Mouse (Mus musculus): ENCODE measurements around the gene Trem3. TPM values are rescaled to one million over a fixed set of nuclear protein-coding genes. Genes with fewer than 3 reads are reported as not detected.

Gene Trem3
- polyA plus RNA-seq, 1 experiment from 2014 or later = 0.42 TPM

- 20% methylated on average over 2 of the region's 2 CpGs for WGBS (ENCODE audit: missing documents)
- H3K4me3 ChIP-seq (ENCODE audit: inconsistent target) = no peak overlapping the region
- H3K79me2 ChIP-seq (ENCODE audit: inconsistent target) = no peaks in the 10 kb centered on the region
- no peaks in the 10 kb centered on the region for H3K36me3 ChIP-seq (ENCODE audit: inconsistent target)
- H3K27ac ChIP-seq = peak overlapping the region; percentile 46
Observed at GRCm38 (mm10) chr17:48261868-48262267, 14.3 kb downstream of the Trem3 start.

- Histone ChIP-seq H3K27ac (0 out of 2 replicates have a peak within 1 kb of the TSS, but pooled peaks have one; percentile 5), H3K4me3 (ENCODE audit: inconsistent target) (no peak within 1 kb of the TSS)
Observed at GRCm38 (mm10) chr17:48263741-48264362, 16.3 kb downstream of the Trem3 start, which contains the start of gene Treml4. Gene Treml4, plus strand, starts transcription at chr17:48264295.

GRCm38 (mm10) chr17:48264662-48265061, 17.1 kb downstream of the Trem3 start:
- no peaks in the 10 kb centered on the region for H3K36me3 ChIP-seq (ENCODE audit: inconsistent target)
- WGBS (ENCODE audit: missing documents) = 98% methylated on average over 7 of the region's 7 CpGs
- H3K79me2 ChIP-seq (ENCODE audit: inconsistent target) = no peaks in the 10 kb centered on the region
- H3K4me3 ChIP-seq (ENCODE audit: inconsistent target) = no peak overlapping the region
- no peak overlapping the region for H3K27ac ChIP-seq

More at GRCm38 (mm10) chr17:48263741-48264362, 16.3 kb downstream of the Trem3 start, which contains the start of gene Treml4:
- Histone ChIP-seq H3K36me3 (ENCODE audit: inconsistent target) (no peaks in the 10 kb centered on the region), H3K79me2 (ENCODE audit: inconsistent target) (no peaks in the 10 kb centered on the region)
- 69% methylated on average over 3 of the region's 3 CpGs for WGBS (ENCODE audit: missing documents)

GRCm38 (mm10) chr17:48266138-48266537, 18.6 kb downstream of the Trem3 start:
- Histone ChIP-seq H3K79me2 (ENCODE audit: inconsistent target) (no peaks in the 10 kb centered on the region), H3K27ac (no peak overlapping the region), H3K4me3 (ENCODE audit: inconsistent target) (no peak overlapping the region), H3K36me3 (ENCODE audit: inconsistent target) (no peaks in the 10 kb centered on the region)
- WGBS (ENCODE audit: missing documents) = 77% methylated on average over 2 of the region's 2 CpGs

- Histone ChIP-seq H3K27ac (no peak overlapping the region), H3K79me2 (ENCODE audit: inconsistent target) (no peaks in the 10 kb centered on the region), H3K36me3 (ENCODE audit: inconsistent target) (no peaks in the 10 kb centered on the region), H3K4me3 (ENCODE audit: inconsistent target) (no peak overlapping the region)
- WGBS (ENCODE audit: missing documents) = 100% methylated on average over 2 of the region's 2 CpGs
Observed at GRCm38 (mm10) chr17:48266610-48267304, 19.2 kb downstream of the Trem3 start.

GRCm38 (mm10) chr17:48267591-48267990, 20.0 kb downstream of the Trem3 start:
- WGBS (ENCODE audit: missing documents) = 56% methylated on average over 1 of the region's 1 CpGs
- no peak overlapping the region for H3K27ac ChIP-seq
- H3K4me3 ChIP-seq (ENCODE audit: inconsistent target) = no peak overlapping the region
- no peaks in the 10 kb centered on the region for H3K36me3 ChIP-seq (ENCODE audit: inconsistent target)
- no peaks in the 10 kb centered on the region for H3K79me2 ChIP-seq (ENCODE audit: inconsistent target)

GRCm38 (mm10) chr17:48268276-48268675, 20.7 kb downstream of the Trem3 start:
- no peaks in the 10 kb centered on the region for H3K79me2 ChIP-seq (ENCODE audit: inconsistent target)
- H3K27ac ChIP-seq = no peak overlapping the region
- H3K36me3 ChIP-seq (ENCODE audit: inconsistent target) = no peaks in the 10 kb centered on the region
- no peak overlapping the region for H3K4me3 ChIP-seq (ENCODE audit: inconsistent target)

GRCm38 (mm10) chr17:48269833-48270232, 22.3 kb downstream of the Trem3 start:
- 66% methylated on average over 4 of the region's 4 CpGs for WGBS (ENCODE audit: missing documents)
- H3K79me2 ChIP-seq (ENCODE audit: inconsistent target) = no peaks in the 10 kb centered on the region
- H3K27ac ChIP-seq = no peak overlapping the region
- H3K4me3 ChIP-seq (ENCODE audit: inconsistent target) = no peak overlapping the region
- H3K36me3 ChIP-seq (ENCODE audit: inconsistent target) = no peaks in the 10 kb centered on the region

- Histone ChIP-seq H3K27ac (no peak overlapping the region), H3K79me2 (ENCODE audit: inconsistent target) (no peaks in the 10 kb centered on the region), H3K36me3 (ENCODE audit: inconsistent target) (no peaks in the 10 kb centered on the region), H3K4me3 (ENCODE audit: inconsistent target) (no peak overlapping the region)
- 91% methylated on average over 5 of the region's 5 CpGs for WGBS (ENCODE audit: missing documents)
Observed at GRCm38 (mm10) chr17:48272158-48272557, 24.6 kb downstream of the Trem3 start.

GRCm38 (mm10) chr17:48272598-48272997, 25.0 kb downstream of the Trem3 start:
- Histone ChIP-seq H3K36me3 (ENCODE audit: inconsistent target) (no peaks in the 10 kb centered on the region), H3K4me3 (ENCODE audit: inconsistent target) (no peak overlapping the region), H3K79me2 (ENCODE audit: inconsistent target) (no peaks in the 10 kb centered on the region), H3K27ac (no peak overlapping the region)
- WGBS (ENCODE audit: missing documents) = 89% methylated on average over 4 of the region's 4 CpGs

GRCm38 (mm10) chr17:48274098-48274497, 26.5 kb downstream of the Trem3 start:
- H3K27ac ChIP-seq = no peak overlapping the region
- no peaks in the 10 kb centered on the region for H3K36me3 ChIP-seq (ENCODE audit: inconsistent target)
- H3K79me2 ChIP-seq (ENCODE audit: inconsistent target) = no peaks in the 10 kb centered on the region
- WGBS (ENCODE audit: missing documents) = 27% methylated on average over 4 of the region's 4 CpGs
- H3K4me3 ChIP-seq (ENCODE audit: inconsistent target) = no peak overlapping the region

GRCm38 (mm10) chr17:48274885-48275284, 27.3 kb downstream of the Trem3 start:
- H3K27ac ChIP-seq = peak overlapping the region; percentile 66
- whole genome bisulfite sequencing (ENCODE audit: missing documents) = 33% methylated on average over 6 of the region's 6 CpGs
- H3K4me3 ChIP-seq (ENCODE audit: inconsistent target) = no peak overlapping the region
- H3K79me2 ChIP-seq (ENCODE audit: inconsistent target) = no peaks in the 10 kb centered on the region
- H3K36me3 ChIP-seq (ENCODE audit: inconsistent target) = no peaks in the 10 kb centered on the region

GRCm38 (mm10) chr17:48275736-48276135, 28.2 kb downstream of the Trem3 start:
- Histone ChIP-seq H3K4me3 (ENCODE audit: inconsistent target) (no peak overlapping the region), H3K79me2 (ENCODE audit: inconsistent target) (no peaks in the 10 kb centered on the region), H3K36me3 (ENCODE audit: inconsistent target) (no peaks in the 10 kb centered on the region), H3K27ac (peak overlapping the region; percentile 66)
- WGBS (ENCODE audit: missing documents) = 64% methylated on average over 5 of the region's 7 CpGs

GRCm38 (mm10) chr17:48278381-48278780, 30.8 kb downstream of the Trem3 start:
- Histone ChIP-seq H3K79me2 (ENCODE audit: inconsistent target) (no peaks in the 10 kb centered on the region), H3K4me3 (ENCODE audit: inconsistent target) (no peak overlapping the region), H3K36me3 (ENCODE audit: inconsistent target) (no peaks in the 10 kb centered on the region), H3K27ac (peak overlapping the region; percentile 46)

- 94% methylated on average over 4 of the region's 4 CpGs for WGBS (ENCODE audit: missing documents)
- Histone ChIP-seq H3K27ac (peak overlapping the region; percentile 46), H3K36me3 (ENCODE audit: inconsistent target) (no peaks in the 10 kb centered on the region), H3K79me2 (ENCODE audit: inconsistent target) (no peaks in the 10 kb centered on the region), H3K4me3 (ENCODE audit: inconsistent target) (no peak overlapping the region)
Observed at GRCm38 (mm10) chr17:48279002-48279401, 31.4 kb downstream of the Trem3 start.

Data from macrophage (primary cell).